Mouse (Mus musculus) liver, embryonic 14.5 days (tissue): Measurements from ENCODE around the gene Chka. TPM values are rescaled to one million over a fixed set of nuclear protein-coding genes. Genes with fewer than 3 reads are reported as not detected.

Experiments
- ATAC-seq: fragments of 200-750 bp; cut with Nextera tagmentation; 2 replicates; pipeline ENCODE4 v1.8.0; 2017; ENCODE audit warnings: moderate number of reproducible peaks, mild to moderate bottlenecking, moderate library complexity; ENCODE audit not compliant: insufficient read depth
- DNase-seq, 3 experiments: peaks; one replicate each; pipeline ENCODE4 v3.0.0-alpha.2; 2012 to 2013; ENCODE audit warnings: low read depth in 3 of 3, low spot score in 3 of 3
- H3K27ac ChIP-seq: fragments of 300-500 bp; sonication (generic); 2 replicates; pipeline ENCODE4 v1.5.1; 2014; ENCODE audit warnings: moderate library complexity, mild to moderate bottlenecking, control low read depth, inconsistent platforms
- H3K27me3 ChIP-seq: fragments of 300-500 bp; sonication (generic); 2 replicates; pipeline ENCODE4 v1.6.1; 2014; ENCODE audit warnings: mild to moderate bottlenecking, low read length, moderate library complexity; ENCODE audit not compliant: control insufficient read depth, insufficient read depth
- H3K36me3 ChIP-seq: fragments of 300-500 bp; sonication (generic); replicated peaks from 2 replicates; pipeline ENCODE4 v1.6.1; 2014; ENCODE audit warnings: low read depth; ENCODE audit not compliant: control insufficient read depth, insufficient read depth
- H3K4me1 ChIP-seq, 2 experiments: fragments of 200-500 bp in 1 of 2; fragments of 300-500 bp in 1 of 2; sonication (generic) in 1 of 2; replicated peaks; 2 replicates each; pipeline ENCODE4 v1.6.1; 2012 to 2014; ENCODE audit warnings: antibody characterized with exemption in 1 of 2, inconsistent platforms in 1 of 2, low read length in 1 of 2; ENCODE audit not compliant: control insufficient read depth in 2 of 2, insufficient read depth in 2 of 2
- H3K4me2 ChIP-seq: fragments of 300-500 bp; sonication (generic); 2 replicates; pipeline ENCODE4 v1.6.1; 2014; ENCODE audit warnings: low read depth, mild to moderate bottlenecking, control low read depth, moderate library complexity
- H3K4me3 ChIP-seq, 2 experiments: fragments of 200-500 bp in 1 of 2; fragments of 300-500 bp in 1 of 2; sonication (generic) in 1 of 2; 2 replicates each; pipeline ENCODE4 v1.5.1; 2012 to 2014; ENCODE audit warnings: low read depth in 2 of 2, low read length in 2 of 2, mild to moderate bottlenecking in 2 of 2, control low read depth in 1 of 2, inconsistent platforms in 1 of 2, moderate library complexity in 1 of 2; ENCODE audit not compliant: insufficient read depth in 1 of 2
- H3K9ac ChIP-seq: fragments of 300-500 bp; sonication (generic); replicated peaks from 2 replicates; pipeline ENCODE4 v1.6.1; 2014; ENCODE audit warnings: mild to moderate bottlenecking, control low read depth, moderate library complexity
- H3K9me3 ChIP-seq: fragments of 300-500 bp; sonication (generic); 2 replicates; pipeline ENCODE4 v1.6.1; 2016; ENCODE audit warnings: low read length, mixed read lengths; ENCODE audit not compliant: control insufficient read depth
- CTCF ChIP-seq: IDR thresholded peaks from 2 replicates; pipeline ENCODE4 v1.5.1; 2016; ENCODE audit warnings: antibody characterized with exemption, low read depth, control low read depth
- EP300 ChIP-seq: IDR thresholded peaks from 2 replicates; pipeline ENCODE4 v1.6.1; 2016; ENCODE audit warnings: antibody characterized with exemption, low read depth
- WGBS: fragments of 180-500 bp; shearing (Covaris S2); extraction: QIAGEN DNeasy Blood & Tissue Kit; methylation state at CpG from one replicate; pipeline ENCODE4 v1.1.7; 2014; ENCODE audit not compliant: insufficient replicate concordance; 5-methylcytosine and 5-hydroxymethylcytosine counted together
- polyA plus RNA-seq, 2 experiments: library from polyadenylated mRNA; depleted of rRNA in 1 of 2; stranded (reverse) in 1 of 2; unstranded in 1 of 2; fragments of >200 nt; fragmentation: Nextera tagmentation in 1 of 2; extraction: Ambion mirVana in 1 of 2; gene quantifications; 2 replicates each; pipeline versions ENCODE4 v1.2.1 to v1.2.3; 2012 to 2014

Chka gene
- 13.2 and 17.0 TPM in 2 replicates for polyA plus RNA-seq (2012; rRNA removed)
- polyA plus RNA-seq (2014; fragmentation: Nextera tagmentation; extraction: Ambion mirVana): 10.3 and 13.1 TPM in 2 replicates

DNA sequence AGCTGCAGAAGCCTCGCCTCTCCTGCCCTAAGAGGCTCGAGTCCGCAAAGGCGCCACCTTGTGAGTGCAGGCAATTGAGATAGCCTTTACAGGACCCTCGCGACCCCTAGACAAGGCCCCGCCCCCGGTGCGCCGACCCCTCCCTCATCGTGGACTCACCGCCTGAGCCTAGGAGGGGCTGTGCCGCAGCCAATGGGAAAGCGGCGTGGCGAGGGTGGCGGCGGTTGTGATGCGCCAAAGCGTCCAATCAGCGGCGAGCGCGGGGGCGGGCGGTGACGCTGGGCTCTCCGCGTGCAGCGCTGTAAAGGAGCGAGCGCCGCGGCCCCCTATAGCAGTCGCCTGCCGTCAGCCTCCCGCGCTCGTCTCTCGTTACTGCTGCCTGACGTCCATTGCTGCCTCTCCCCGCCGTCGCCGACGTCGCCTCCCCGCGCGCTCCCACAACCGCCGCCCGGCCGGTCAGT, at the start of gene Chka:
Gene Chka (plus strand): TSS at position 272 of the 461 bp plus-strand sequence.
- peak within 1 kb of the TSS; percentile 100 for H3K4me2 ChIP-seq
- TF ChIP-seq CTCF: no peak
- no peak for TF ChIP-seq EP300
- DNase-seq: peak; percentile 85 to 86 (median 85)
- H3K27ac ChIP-seq: peak within 1 kb of the TSS; percentile 89
- WGBS: under 1% methylated on average over 54 of the region's 54 CpGs
- H3K27me3 ChIP-seq: no peaks in the 10 kb centered on the region
- peaks cover 5 to 17% of the 10 kb centered on the region in 2 experiments for H3K4me1 ChIP-seq
- H3K9me3 ChIP-seq: no peaks in the 10 kb centered on the region
- H3K4me3 ChIP-seq: peak within 1 kb of the TSS; percentile 77 to 80
- H3K36me3 ChIP-seq: no peaks in the 10 kb centered on the region
- peak; percentile 94 for ATAC-seq
- peak within 1 kb of the TSS; percentile 89 for H3K9ac ChIP-seq

DNA sequence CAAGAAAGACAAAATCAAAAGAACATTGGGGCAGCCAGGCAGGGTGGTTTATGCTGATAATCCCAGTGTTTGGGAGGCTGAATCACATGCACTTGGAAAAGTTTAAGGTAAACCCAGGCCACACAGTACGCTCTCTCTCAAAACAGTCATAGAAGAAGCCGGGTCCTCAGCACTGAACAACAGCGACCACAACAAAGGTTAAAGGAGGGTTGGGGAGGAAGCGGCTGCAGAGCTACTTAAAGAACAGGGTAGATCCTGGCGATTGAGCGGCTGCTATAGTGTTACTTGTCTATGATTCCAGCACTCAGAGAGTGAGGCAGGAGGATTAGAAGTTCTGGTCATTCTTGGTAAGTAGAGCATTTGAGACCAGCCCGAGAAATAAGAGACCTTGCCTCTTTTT, 46.0 kb upstream of the Chka start:
- no peak overlapping the region for H3K4me2 ChIP-seq
- no peak overlapping the region for H3K9ac ChIP-seq
- no peak for TF ChIP-seq EP300
- no peak for TF ChIP-seq CTCF
- H3K4me1 ChIP-seq: no peaks in the 10 kb centered on the region
- peaks cover 18% of the 10 kb centered on the region for H3K36me3 ChIP-seq
- H3K9me3 ChIP-seq: no peaks in the 10 kb centered on the region
- no peak overlapping the region for H3K27ac ChIP-seq
- H3K27me3 ChIP-seq: no peaks in the 10 kb centered on the region
- ATAC-seq (no peak), DNase-seq (no peak)
- no peak overlapping the region for H3K4me3 ChIP-seq
- WGBS: 82% methylated on average over 7 of the region's 7 CpGs

DNA sequence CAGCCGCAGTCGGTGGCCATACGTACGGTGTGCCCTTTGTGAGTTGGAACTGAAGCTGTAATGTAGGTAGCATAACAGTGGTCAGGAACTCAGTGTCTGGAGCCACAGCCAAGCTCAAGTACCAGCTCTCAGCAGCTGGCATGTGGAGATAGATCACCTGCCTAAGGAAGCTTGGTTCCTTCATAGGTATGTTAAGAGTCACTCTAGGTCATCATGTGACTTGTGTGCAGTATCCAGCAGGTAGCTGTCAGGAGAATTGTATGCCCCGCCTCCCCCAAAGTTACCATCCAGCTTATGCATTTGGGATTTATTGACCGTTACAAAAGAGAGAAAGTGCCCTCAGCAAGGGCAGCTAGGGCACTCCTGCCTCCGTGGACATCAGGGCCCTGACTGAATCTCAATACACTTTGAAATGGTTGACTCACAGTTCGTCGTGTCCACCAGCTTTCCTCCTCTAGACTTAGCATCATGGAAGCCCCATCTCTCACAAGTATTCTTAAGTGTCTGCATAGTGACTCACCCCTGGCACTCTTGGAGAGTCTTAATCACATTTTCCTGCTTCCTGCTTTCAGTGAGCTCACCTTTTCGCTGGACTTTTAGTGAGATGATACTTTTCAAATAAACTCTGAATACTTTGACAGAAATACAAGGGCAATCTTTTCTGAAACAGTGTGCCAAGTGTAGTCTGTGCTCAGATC, 40.9 kb upstream of the Chka start:
- no peaks in the 10 kb centered on the region for H3K4me1 ChIP-seq
- no peaks in the 10 kb centered on the region for H3K27me3 ChIP-seq
- TF ChIP-seq CTCF: no peak
- TF ChIP-seq EP300: no peak
- H3K9me3 ChIP-seq: no peaks in the 10 kb centered on the region
- DNase-seq (no peak), ATAC-seq (no peak)
- no peak overlapping the region for H3K4me2 ChIP-seq
- H3K36me3 ChIP-seq: peaks cover 4% of the 10 kb centered on the region
- WGBS: 78% methylated on average over 10 of the region's 10 CpGs
- H3K9ac ChIP-seq: no peak overlapping the region
- H3K4me3 ChIP-seq: no peak overlapping the region
- no peak overlapping the region for H3K27ac ChIP-seq

DNA sequence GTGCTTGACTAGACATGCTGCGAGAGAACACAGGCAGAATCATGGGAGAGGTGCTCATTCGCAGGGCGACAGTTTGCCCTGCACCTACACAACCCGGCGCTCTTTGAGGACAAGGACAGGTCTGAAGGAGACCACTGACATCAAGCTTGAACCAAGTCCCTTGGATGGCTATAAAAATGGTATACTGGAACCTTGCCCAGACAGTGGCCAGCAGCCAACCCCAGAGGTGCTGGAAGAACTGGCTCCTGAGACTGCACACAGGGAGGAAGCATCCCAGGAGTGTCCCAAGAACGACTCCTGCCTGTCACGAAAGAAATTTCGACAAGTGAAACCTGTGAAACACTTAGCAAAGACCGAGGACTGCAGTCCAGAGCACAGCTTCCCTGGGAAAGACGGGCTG, 37.1 kb upstream of the Chka start:
- H3K4me3 ChIP-seq: no peak overlapping the region
- WGBS: 82% methylated on average over 10 of the region's 10 CpGs
- no peak overlapping the region for H3K27ac ChIP-seq
- no peak for TF ChIP-seq CTCF
- TF ChIP-seq EP300: no peak
- no peaks in the 10 kb centered on the region for H3K9me3 ChIP-seq
- DNase-seq (no peak), ATAC-seq (no peak)
- no peak overlapping the region for H3K4me2 ChIP-seq
- peaks cover 4% of the 10 kb centered on the region for H3K36me3 ChIP-seq
- H3K4me1 ChIP-seq: no peaks in the 10 kb centered on the region
- no peaks in the 10 kb centered on the region for H3K27me3 ChIP-seq
- H3K9ac ChIP-seq: no peak overlapping the region

DNA sequence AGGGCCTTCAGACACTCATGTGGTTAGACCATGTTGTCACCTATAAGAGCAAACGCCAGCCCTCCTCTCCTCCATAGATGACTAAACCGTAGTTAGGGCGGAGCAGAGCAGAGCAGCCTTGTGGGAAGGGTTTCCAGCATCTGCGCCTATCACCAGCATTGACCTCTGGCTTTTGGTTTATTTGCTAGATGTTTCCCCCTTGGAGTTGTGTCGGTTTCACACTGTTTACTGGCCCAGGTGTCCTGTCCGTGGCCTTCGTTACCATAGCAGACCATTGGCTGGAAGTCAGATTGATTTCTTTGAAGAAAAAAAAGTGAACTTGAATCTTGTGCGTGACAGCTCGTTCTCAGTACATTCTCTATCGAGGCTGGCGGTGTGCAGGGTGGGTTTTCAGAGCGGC, 35.7 kb upstream of the Chka start:
- H3K4me3 ChIP-seq: no peak overlapping the region
- H3K27ac ChIP-seq: no peak overlapping the region
- H3K9me3 ChIP-seq: no peaks in the 10 kb centered on the region
- peaks cover 0 to 3% of the 10 kb centered on the region in 2 experiments; a peak in 2 of 4 replicates for H3K4me1 ChIP-seq
- WGBS: 70% methylated on average over 12 of the region's 12 CpGs
- H3K27me3 ChIP-seq: no peaks in the 10 kb centered on the region
- TF ChIP-seq CTCF (no peak), EP300 (no peak)
- DNase-seq (no peak), ATAC-seq (no peak)
- H3K4me2 ChIP-seq: no peak overlapping the region
- H3K9ac ChIP-seq: no peak overlapping the region
- H3K36me3 ChIP-seq: peaks cover 4% of the 10 kb centered on the region
